Mouse (Mus musculus): Measurements from ENCODE around the gene Aldh8a1. TPM values are rescaled to one million over a fixed set of nuclear protein-coding genes. Genes with fewer than 3 reads are reported as not detected.

Aldh8a1 gene
- not detected in 2 replicates for polyA plus RNA-seq (2012)

GRCm38 (mm10) chr10:21376682-21377473, at the start of gene Aldh8a1:
TSS of gene Aldh8a1 (plus strand) at chr10:21377291.

Other genes starting within 250 kb of the Aldh8a1 start
- gene Myb, start 216.3 kb upstream of the Aldh8a1 start, polyA plus RNA-seq (2012): 69.0 and 82.1 TPM in 2 replicates
- gene Hbs1l, start 81.3 kb upstream of the Aldh8a1 start, polyA plus RNA-seq (2012): 68.4 and 98.1 TPM in 2 replicates
- gene 1700020N01Rik, start 215.9 kb downstream of the Aldh8a1 start, polyA plus RNA-seq (2012): not detected in 2 replicates